Mouse (Mus musculus): ENCODE data around the gene Bahcc1. TPM values are rescaled to one million over a fixed set of nuclear protein-coding genes. Genes with fewer than 3 reads are reported as not detected.

Gene Bahcc1
- total RNA-seq, 4 experiments from 2014 or later, result 3.6 to 5.8 (median 4.7) TPM

DNA sequence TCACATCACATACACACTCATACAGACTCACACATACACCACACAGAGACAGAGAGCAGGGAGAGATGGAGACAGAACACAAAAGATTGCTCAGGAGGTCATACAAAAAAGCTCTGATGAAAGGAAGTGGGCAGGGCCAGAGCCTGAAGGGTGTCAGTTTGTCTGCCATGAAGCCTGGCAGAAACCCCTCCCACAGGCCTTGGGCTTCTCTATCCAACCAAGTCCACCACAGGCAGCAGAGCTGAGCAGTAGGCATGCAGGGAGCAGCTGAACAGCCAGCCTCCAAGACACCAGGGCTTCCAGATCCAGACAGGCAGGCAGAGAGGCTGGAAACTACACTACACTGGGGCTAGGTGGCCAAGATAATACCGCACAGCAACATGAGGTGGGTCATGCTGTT is 61.0 kb downstream of the Bahcc1 start:
- no peak for DNase-seq (ENCODE audit: low spot score in 2 of 2)

DNA sequence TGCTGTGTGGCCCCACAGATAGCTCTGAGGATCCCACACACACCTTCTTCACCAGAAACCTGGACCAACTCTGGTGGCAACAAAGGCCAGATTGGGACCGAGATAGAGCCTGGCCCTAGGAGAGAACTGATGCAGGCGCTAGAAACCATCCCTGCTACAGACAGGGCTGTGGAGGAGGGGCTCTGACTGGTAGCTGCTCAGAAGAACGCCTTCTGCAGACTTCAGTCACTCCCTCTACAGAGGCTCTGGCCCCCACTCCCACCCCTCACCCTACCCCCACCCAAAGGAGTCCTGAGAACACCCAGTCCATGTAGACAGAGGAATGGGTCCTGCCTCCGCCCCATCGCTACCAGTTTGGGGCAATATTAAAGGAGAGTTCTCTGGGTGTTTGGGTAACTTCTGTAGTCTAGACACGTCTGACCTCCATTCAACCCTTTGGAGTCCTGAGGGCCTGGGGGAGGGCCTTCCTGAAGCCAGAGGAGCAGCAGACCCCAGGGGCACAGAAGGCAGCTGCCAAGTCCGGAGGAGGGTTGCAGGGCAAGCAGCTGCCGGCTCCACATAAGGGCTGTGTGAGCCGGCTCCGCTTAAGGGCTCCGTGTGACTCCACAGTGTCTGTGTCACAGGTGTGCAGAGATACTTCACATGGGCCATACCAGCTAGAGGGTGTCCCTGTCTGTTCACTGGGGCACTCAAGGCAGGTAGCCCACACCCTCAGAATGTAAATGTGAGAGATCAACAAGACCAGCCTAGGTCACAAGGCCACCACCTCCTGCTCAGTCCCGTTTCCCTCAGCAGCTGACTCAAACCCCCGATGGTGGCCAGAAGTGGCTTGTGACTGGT is 63.8 kb downstream of the Bahcc1 start:
- no peak for DNase-seq (ENCODE audit: low spot score in 2 of 2)

DNA sequence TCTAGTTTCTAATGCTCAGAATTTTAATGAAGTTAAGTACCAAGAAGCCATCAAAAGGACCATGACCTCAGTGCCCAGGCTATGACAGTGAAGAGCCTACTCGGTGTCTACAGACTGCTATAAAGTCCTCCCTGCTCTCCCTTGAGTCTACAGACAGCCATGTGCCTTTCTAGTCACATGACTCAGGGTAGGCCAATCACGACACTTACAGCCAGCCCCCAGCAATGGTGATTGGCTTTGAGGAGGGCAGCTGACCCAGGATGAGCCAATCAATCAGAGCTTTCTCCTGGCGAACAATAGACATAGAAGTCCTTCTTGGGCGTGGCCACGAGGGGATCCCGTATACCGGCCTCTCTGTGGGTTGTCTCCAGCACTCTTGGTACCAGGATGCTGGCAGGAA is 65.0 kb downstream of the Bahcc1 start:
- DNase-seq (ENCODE audit: low spot score in 2 of 2), result no peak

DNA sequence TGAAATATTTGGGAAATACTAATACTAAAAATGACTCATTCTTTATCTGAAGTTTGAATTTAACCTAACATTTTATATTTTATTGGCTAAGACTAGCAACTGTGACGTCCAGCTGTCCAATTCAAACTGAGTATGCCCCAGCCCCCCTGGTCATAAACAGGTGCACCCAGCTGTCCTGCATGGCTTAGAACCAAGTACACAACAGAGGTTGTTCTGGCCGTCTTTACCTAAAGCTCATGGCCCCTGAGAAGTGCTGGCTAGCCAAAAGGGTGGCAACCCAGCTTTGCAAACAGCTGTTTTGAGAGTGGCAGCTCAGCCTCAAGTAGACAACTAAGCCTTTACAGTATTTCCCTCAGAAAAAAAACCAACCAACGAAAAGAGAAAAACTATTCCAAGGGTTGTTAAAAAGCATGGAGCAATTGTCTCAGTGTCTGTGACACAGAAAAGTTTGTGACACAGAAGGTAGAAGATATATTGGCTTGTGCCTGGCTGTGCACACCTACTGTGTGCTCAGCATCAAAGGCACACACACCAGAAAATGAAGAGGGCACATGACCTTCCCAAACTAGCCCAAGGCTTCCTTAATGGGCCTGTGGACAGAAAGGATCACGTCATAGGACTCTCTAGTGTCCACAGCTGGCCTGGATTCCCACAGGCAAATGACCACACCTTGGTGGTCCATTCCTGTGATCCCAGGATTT is 65.8 kb downstream of the Bahcc1 start:
- no peak for DNase-seq (ENCODE audit: low spot score in 2 of 2)

DNA sequence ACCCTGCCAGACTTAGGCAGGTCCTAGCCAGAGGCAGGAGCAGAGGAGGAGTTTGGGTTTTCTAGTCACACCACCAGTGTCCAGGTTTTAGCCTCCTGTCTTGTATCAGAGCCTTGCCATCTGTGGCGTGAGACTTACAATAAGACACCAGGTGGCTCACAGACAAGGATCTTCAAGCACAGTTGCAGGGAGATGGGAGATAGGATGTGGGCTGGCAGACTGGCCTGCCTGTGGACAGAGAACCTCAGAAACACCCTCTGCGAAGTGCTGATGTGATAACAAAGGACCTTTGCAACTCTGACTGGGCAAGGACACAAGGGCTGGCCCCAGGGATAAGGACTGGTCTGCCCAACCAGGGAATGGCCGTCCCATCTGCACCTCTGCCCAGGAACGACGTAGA is 66.7 kb downstream of the Bahcc1 start:
- no peak for DNase-seq (ENCODE audit: low spot score in 2 of 2)

DNA sequence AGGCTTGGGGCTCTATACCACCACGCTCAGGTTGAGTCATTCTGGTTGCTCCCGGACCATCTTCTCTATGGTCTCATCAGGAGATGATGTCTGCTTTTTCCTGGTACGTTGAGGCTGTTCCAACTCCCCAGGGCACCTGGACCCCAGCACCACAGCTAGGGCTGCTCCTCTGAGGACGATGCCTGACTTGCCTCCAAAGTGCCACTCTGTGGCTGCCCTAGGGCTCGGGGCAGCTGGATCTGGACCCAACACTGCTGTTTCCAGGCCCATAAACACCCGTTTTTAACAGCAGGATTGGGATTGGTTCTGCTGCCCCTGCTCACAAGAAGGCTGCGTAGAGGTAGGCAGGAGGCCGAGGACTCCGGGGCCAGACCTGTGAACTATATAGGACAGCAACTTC is 70.4 kb downstream of the Bahcc1 start:
- DNase-seq (ENCODE audit: low spot score in 2 of 2), result no peak

DNA sequence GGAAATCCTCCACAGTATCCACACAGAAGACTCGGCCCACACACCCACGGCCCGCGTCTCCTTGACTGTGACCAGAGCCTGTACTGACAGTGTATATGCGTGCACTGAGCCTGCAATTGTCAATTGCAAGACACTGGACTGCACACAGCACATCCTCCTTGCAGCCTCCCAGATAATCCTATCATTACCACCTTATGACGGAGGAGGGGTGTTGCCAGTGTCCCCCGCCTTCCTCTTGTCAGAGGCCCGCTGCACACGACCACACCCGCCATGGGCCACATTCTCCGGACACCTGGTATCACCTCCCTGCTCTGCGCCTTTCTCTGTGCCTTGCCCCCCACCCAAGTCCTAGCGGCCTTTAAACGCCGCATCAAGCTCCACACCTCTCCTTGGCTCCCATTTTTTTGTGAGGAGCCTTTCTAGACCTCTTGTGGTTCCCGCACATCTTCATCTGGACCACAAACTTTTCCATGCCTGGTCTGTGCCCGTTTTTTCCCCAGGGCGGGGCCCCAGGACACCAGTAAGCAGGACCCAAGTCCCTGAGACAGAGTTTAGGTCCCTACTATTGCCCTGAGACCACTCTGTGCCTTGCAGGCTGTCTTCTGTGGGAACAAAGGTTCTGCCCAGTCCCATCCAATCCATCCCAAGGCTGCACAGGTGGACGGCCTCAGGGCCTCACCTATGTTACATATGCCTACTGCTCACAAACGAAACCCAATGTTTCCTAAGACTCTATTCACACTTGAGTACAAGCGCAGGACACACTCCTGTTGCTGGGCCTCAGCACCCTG is 71.0 kb downstream of the Bahcc1 start:
- DNase-seq (ENCODE audit: low spot score in 2 of 2), result no peak

DNA sequence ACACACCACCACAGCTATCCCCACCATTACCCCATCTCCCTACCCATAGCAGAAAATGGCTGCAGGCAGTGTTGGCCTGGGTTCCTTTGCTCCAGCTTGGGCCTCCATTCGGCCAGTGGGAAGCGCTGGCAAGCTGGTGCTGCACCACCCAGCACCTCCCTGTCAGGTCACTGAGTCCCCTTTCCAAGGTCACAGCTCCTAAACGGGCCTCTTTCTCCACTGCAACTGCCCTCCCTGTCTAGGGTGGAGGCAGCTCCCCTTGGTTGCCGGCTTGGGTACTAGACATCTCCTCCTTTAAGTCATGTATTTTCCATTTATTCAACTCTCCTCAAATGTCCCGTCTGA is 71.6 kb downstream of the Bahcc1 start:
- no peak for DNase-seq (ENCODE audit: low spot score in 2 of 2)

DNA sequence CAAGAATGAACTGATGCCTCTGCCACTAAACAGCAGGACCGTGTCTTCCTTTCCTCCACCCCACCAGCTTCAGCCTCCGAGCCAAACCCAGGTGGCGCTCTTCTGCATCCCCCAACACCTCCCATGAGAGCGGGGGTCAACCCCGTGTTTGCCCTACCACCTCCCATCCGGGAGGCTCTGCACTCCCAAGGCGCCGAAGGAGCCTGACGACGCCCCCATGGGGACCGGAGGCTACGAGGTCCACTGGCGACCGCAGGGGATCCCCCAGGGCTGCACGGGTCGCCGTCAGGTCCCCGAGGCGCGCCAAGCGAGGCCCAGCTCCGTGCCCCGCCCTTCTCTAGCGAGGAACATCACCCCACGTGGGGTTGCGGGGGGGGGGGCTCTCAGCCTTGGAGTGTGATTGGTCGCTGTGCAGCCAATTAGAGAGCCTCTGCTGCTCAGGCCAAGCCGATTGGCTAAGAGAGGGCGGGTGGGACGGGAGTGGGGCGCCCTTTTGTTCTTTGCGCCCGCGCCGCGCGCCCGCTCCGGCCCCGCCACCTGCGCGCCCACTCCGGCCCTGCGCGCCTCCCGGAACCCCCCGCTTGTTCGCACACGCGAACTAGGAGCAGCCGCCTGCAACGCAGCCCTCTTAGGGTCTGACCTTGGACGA is 72.3 kb downstream of the Bahcc1 start:
- peak; percentile 72 to 75 for DNase-seq (ENCODE audit: low spot score in 2 of 2)

DNA sequence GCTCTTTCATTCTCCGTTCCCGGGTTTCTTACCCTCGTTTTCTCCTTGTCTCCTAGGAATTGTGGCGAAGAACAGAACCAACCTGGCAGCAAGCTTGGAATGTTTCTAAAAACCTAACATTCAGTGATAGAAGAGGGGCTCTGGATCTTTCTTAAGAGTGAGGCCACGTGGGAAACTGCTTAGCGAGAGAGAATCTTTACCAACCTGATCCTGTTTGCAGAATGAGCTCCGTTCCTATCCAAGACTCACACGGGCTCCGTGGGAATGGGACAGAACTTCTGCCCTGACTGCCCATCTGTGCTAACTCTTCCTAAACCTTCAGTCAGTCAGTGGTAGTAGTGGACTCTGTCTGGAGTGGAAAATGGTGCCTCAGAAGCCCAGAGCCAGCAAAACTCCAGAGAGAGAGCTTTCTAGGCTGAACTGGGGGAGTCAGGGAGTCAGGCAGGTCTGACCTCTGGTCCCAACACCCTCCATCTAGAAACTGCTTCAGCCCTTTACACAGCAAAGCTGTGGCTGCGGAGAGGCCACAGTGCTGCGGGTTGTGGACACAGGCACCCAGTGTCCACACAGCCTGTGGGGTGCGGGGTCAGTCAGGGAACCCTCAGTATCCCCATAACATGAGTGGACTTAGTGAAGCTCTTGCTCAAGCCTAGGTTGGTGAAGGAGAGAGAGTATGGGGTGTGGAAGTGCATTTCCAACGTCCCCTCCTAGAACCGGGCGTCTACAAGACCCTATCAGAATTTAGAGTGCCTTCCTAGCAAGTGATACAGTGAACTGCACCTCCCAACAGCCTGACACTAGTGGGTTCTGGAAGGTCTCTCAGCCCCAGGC is 73.0 kb downstream of the Bahcc1 start:
- peak in 1 of 2 experiments; percentile 2 for DNase-seq (ENCODE audit: low spot score in 2 of 2)

DNA sequence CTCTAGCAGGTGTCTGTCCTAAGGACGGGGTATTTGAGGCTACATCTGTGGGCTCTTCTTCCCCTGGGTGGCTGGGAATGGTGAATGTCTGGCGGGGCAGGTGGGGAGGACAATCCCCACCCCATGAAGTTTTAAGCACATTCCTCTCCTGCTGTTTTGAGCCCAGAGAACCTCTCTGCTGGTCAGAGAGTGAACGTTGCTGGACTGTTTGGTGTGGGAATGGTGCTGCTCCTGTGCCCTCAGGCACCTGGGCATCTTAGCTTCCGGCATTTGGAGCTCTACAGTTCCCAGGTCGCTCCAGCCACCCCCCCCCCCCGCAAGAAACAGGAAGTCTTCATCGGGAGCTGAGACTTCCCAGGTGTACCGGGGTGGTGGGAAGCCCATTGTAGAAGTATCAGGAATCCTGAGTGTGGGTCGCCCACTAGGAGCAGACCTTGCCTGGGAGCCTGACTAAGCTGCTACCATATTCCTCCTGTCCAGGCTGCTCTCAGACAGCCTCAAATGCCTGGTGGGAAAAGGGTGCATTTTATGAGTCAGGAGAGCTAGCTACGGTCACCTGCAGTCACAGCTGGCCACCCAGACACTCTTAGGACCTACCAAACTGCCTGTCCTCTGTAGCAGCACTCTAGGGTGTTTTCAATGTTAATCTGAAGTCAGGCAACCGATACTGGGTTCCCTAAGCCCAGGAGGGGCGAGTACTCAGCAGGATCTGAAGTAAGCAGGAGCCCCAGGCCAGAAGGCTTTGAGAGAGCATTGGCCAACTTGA is 73.8 kb downstream of the Bahcc1 start:
- DNase-seq (ENCODE audit: low spot score in 2 of 2), result no peak

DNA sequence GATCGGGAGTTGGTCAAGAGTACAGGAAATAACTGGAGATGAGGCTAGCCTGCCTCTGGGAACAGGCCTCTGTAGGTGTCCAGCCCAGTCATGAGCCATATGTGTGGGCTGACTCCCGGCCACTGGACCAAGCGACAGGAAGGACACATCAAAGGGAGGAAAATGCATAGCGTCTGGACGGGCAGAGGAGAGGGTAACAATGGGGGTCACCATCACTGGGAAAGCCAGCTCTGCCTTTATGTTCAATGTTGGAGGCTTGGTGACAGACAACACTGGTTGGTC is 74.3 kb downstream of the Bahcc1 start:
- DNase-seq (ENCODE audit: low spot score in 2 of 2), result peak in 1 of 2 experiments; percentile 5

DNA sequence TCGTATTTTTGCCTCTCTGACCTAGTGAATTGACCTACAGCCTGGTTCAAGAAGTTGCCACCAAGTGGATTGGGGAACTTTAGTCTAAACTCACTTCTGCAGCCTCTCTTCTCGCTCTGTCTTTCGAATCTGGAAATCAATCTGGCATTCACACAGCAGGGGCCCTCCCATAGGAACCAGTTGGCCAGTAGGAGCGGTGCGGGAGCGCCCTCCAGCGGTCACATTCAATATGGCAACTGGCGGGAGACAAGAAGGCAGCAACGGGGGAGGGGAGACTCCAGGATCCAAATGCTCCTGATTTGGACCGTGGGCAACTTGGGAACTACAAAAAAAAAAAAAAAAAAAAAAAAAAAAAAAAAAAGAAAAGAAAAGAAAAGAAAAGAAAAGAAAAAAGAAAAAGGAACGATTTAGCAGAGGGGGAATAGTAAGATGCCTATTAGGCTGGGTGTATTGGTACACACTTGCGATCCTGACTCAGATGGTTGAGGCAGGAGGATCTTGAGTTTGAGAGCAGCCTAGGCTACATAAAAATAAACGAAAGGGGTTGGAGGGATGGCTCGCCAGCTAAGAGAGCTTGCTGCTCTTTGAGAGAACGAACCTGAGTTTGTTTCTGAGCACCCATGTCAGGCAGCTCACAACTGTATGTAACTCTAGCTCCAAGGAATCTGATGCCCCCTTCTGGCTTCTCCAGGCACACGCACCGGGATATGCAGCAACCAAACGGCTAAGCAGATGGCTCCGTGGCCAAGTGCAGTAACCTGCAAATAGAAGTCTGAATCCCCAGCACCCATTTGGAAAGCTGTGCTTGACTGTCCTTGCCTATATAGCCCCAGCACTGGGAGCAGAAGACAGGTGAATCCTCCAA is 75.1 kb downstream of the Bahcc1 start:
- DNase-seq (ENCODE audit: low spot score in 2 of 2), result peak; percentile 92 to 93

DNA sequence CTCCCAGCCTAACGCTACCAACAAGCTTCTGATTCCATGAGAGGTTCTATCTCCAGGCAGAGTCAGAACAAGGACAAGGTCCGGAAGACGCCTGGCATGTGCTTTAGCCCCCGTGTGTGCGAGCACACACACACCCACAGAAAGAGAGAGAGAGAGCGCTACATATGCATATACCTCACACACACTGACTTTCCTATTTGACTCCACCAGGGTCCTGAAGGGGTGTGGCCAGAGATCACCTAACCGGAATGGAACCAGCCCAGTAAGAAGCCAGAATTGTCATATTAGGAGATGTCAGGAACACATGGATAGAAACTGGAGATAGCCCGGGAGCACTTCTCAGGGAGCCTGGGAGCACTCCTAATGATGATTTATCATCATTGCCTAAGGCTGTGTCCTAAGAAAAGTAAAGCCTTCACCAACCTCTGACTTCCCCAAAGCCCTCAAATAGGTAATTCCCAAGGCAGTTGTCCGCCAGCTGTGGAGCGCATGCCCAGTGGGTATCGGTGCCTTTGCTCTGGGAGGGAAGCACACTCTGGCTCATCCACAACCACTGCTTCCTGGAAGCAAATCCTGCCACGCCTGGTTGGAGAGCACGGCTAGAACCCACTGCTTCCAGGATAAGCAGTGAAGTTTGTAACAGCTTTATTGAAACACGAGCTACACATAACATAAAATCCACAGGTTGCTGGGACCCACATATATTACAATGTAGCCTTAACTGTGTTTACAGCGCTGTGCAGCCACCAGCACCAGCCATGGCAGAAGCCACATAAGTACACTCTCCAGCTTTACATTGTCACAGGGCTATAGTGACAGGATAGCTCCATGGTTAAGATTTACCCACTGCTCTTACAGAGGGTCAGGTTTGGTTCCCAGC is 75.9 kb downstream of the Bahcc1 start:
- no peak for DNase-seq (ENCODE audit: low spot score in 2 of 2)

DNA sequence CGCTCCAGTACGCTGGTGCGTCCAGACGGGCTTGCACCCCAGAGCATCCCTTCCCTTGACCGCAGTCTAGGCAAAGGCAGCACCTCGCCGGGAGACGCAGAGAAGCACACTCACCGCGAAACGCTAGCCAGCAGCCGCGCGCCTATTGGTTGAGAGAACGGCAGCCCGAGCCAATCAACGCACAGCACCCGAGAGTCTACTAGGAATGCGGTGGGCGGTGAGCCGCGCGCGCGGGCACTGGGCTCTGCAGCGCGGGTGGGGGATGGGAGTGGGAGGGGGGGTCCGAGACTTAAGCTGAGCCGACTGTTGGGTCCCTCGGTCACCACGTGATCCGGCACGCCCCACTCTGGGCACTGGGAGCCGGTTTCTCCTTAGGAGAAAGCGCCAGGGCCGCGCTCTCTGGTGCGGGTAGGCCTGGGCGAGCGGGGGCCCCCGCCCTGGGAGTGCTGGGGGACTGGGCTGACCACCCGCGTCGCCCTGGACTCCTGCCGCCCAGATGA is 78.1 kb downstream of the Bahcc1 start:
- DNase-seq (ENCODE audit: low spot score in 2 of 2), result peak; percentile 75 to 82

DNA sequence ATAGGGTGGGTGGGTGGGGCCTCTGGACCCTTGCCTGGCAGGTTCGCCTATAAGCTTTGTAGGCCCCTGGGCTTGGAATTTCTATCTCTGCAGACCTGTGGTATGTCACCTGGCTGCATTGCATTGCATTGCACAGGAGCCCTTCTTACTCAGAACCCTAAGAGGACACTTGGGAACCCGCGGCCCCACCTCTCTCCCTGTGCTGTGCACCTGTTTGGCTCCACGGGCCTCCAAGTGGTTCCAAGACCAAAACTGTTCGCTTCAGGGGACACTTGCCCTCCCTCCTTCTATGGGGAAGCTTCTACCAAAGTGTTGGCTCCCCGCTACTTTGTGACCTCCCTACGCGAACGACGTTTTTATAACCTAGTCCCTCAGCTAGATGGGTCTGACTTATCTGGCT is 78.8 kb downstream of the Bahcc1 start:
- peak in 1 of 2 experiments; percentile 5 for DNase-seq (ENCODE audit: low spot score in 2 of 2)

DNA sequence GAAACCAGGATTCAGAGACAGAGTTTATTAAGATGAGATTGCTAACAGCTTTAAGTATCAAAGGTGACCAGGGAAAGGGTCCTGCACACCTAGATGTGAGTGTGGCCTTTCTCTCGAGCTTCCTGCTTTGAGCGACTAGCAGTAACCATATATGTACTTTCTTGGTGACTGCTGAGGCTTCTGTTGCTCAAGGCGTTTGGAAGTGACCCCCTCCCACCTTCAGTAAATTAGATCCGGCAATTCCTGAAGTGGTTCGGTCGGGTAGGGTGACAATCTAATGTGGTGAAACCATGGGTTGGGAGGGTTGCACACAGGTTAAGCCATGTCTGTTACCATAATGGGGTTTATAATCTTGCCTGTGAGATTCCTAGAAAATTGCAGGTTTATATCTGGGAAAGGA is 79.3 kb downstream of the Bahcc1 start:
- peak in 1 of 2 experiments; percentile 2 for DNase-seq (ENCODE audit: low spot score in 2 of 2)
